Mouse (Mus musculus) hindbrain, embryonic 13.5 days (tissue): ENCODE results near the gene Lmx1a. TPM values are rescaled to one million over a fixed set of nuclear protein-coding genes. Genes with fewer than 3 reads are reported as not detected.
A peak's percentile ranks its signal among the peaks of the same experiment; 100 is the strongest.

Source experiments
- ATAC-seq: fragments of 200-750 bp; cut with Nextera tagmentation; 2 replicates; pipeline ENCODE4 v1.8.0; 2017; ENCODE audit warnings: moderate TSS enrichment; ENCODE audit not compliant: low FRiP score
- H3K27ac ChIP-seq: fragments of 300-500 bp; sonication (generic); 2 replicates; pipeline ENCODE4 v1.5.1; 2015; ENCODE audit warnings: inconsistent platforms, mild to moderate bottlenecking, moderate library complexity
- H3K27me3 ChIP-seq: fragments of 300-500 bp; sonication (generic); 2 replicates; pipeline ENCODE4 v1.6.1; 2015; ENCODE audit warnings: mild to moderate bottlenecking, inconsistent platforms
- H3K36me3 ChIP-seq: fragments of 300-500 bp; sonication (generic); 2 replicates; pipeline ENCODE4 v1.6.1; 2015; ENCODE audit warnings: mild to moderate bottlenecking, inconsistent platforms
- H3K4me1 ChIP-seq: fragments of 300-500 bp; sonication (generic); replicated peaks from 2 replicates; pipeline ENCODE4 v1.6.1; 2015; ENCODE audit warnings: inconsistent platforms
- H3K4me2 ChIP-seq: fragments of 300-500 bp; sonication (generic); 2 replicates; pipeline ENCODE4 v1.6.1; 2015; ENCODE audit warnings: inconsistent platforms, mild to moderate bottlenecking, moderate library complexity
- H3K4me3 ChIP-seq: fragments of 300-500 bp; sonication (generic); 2 replicates; pipeline ENCODE4 v1.5.1; 2015; ENCODE audit warnings: mild to moderate bottlenecking, inconsistent platforms
- H3K9ac ChIP-seq: fragments of 300-500 bp; sonication (generic); 2 replicates; pipeline ENCODE4 v1.6.1; 2015; ENCODE audit warnings: mild to moderate bottlenecking, inconsistent platforms
- H3K9me3 ChIP-seq: fragments of 300-500 bp; sonication (generic); 2 replicates; pipeline ENCODE4 v1.6.1; 2016; ENCODE audit warnings: inconsistent platforms
- WGBS: fragments of 180-500 bp; shearing (Covaris S2); methylation state at CpG from one replicate; pipeline ENCODE4 v1.1.7; 2015; 5-methylcytosine and 5-hydroxymethylcytosine counted together
- polyA plus RNA-seq: library from polyadenylated mRNA; unstranded; fragments of >200 nt; fragmentation: Nextera tagmentation; extraction: Ambion mirVana; gene quantifications from 2 replicates; pipeline ENCODE4 v1.2.1, GENCODE M21; 2015

The Lmx1a gene
- polyA plus RNA-seq, 1 experiment from 2014 or later = 10.1 TPM

GRCm38 (mm10) chr1:167699706-167700105, 10.7 kb downstream of the Lmx1a start:
- no peak for ATAC-seq
- WGBS = 64% methylated on average over 6 of the region's 6 CpGs

GRCm38 (mm10) chr1:167700221-167700620, 11.2 kb downstream of the Lmx1a start:
- no peak for ATAC-seq
- no peaks in the 10 kb centered on the region for H3K36me3 ChIP-seq
- no peaks in the 10 kb centered on the region for H3K9me3 ChIP-seq
- H3K27ac ChIP-seq = no peak overlapping the region
- H3K4me2 ChIP-seq = no peak overlapping the region
- no peaks in the 10 kb centered on the region for H3K4me1 ChIP-seq
- WGBS = 22% methylated on average over 7 of the region's 7 CpGs
- no peak overlapping the region for H3K9ac ChIP-seq
- peaks cover 57% of the 10 kb centered on the region for H3K27me3 ChIP-seq
- H3K4me3 ChIP-seq = no peak overlapping the region

More at GRCm38 (mm10) chr1:167699706-167700105, 10.7 kb downstream of the Lmx1a start:
- no peaks in the 10 kb centered on the region for H3K4me1 ChIP-seq
- no peak overlapping the region for H3K4me2 ChIP-seq
- H3K4me3 ChIP-seq = no peak overlapping the region
- no peak overlapping the region for H3K27ac ChIP-seq
- H3K36me3 ChIP-seq = no peaks in the 10 kb centered on the region
- H3K9me3 ChIP-seq = no peaks in the 10 kb centered on the region
- no peak overlapping the region for H3K9ac ChIP-seq
- H3K27me3 ChIP-seq = peaks cover 62% of the 10 kb centered on the region

GRCm38 (mm10) chr1:167705527-167705926, 16.5 kb downstream of the Lmx1a start:
- Histone ChIP-seq H3K36me3 (no peaks in the 10 kb centered on the region), H3K4me1 (no peaks in the 10 kb centered on the region), H3K9ac (no peak overlapping the region), H3K27me3 (peaks cover 13% of the 10 kb centered on the region), H3K4me2 (no peak overlapping the region), H3K27ac (no peak overlapping the region), H3K4me3 (no peak overlapping the region), H3K9me3 (no peaks in the 10 kb centered on the region)
- 82% methylated on average over 7 of the region's 7 CpGs for WGBS
- ATAC-seq = no peak

- H3K4me3 ChIP-seq = no peak overlapping the region
- no peaks in the 10 kb centered on the region for H3K9me3 ChIP-seq
- ATAC-seq = no peak
- 57% methylated on average over 5 of the region's 5 CpGs for WGBS
- H3K9ac ChIP-seq = no peak overlapping the region
- H3K4me2 ChIP-seq = no peak overlapping the region
- no peaks in the 10 kb centered on the region for H3K4me1 ChIP-seq
- no peaks in the 10 kb centered on the region for H3K36me3 ChIP-seq
- H3K27me3 ChIP-seq = 0 out of 2 replicates have a peak, but pooled peaks cover 4% of the 10 kb centered on the region
- no peak overlapping the region for H3K27ac ChIP-seq
These were observed 19.7 kb downstream of the Lmx1a start for GRCm38 (mm10) chr1:167708761-167709160.

GRCm38 (mm10) chr1:167715730-167716341, 26.8 kb downstream of the Lmx1a start:
- H3K27me3 ChIP-seq = 0 out of 2 replicates have a peak, but pooled peaks cover 4% of the 10 kb centered on the region
- 20% methylated on average over 6 of the region's 6 CpGs for WGBS
- H3K27ac ChIP-seq = peak overlapping the region; percentile 31; the same call in 1 of the 2 replicates
- H3K4me1 ChIP-seq = peaks cover 20% of the 10 kb centered on the region
- H3K4me2 ChIP-seq = no peak overlapping the region
- no peak overlapping the region for H3K9ac ChIP-seq
- H3K36me3 ChIP-seq = no peaks in the 10 kb centered on the region
- peak; percentile 82 for ATAC-seq
- H3K9me3 ChIP-seq = no peaks in the 10 kb centered on the region
- no peak overlapping the region for H3K4me3 ChIP-seq

GRCm38 (mm10) chr1:167734471-167734870, 45.4 kb downstream of the Lmx1a start:
- ATAC-seq = no peak
- Histone ChIP-seq H3K9me3 (no peaks in the 10 kb centered on the region), H3K4me2 (no peak overlapping the region), H3K27ac (no peak overlapping the region), H3K36me3 (no peaks in the 10 kb centered on the region), H3K4me1 (peaks cover 20% of the 10 kb centered on the region; the same call in 1 of the 2 replicates), H3K9ac (no peak overlapping the region), H3K27me3 (peaks cover 18% of the 10 kb centered on the region; the same call in 1 of the 2 replicates), H3K4me3 (no peak overlapping the region)
- WGBS = 8% methylated on average over 6 of the region's 6 CpGs

- ATAC-seq = no peak
These were observed 47.8 kb downstream of the Lmx1a start for GRCm38 (mm10) chr1:167736793-167737192.

GRCm38 (mm10) chr1:167739286-167739685, 50.2 kb downstream of the Lmx1a start:
- Histone ChIP-seq H3K27me3 (peaks cover 3% of the 10 kb centered on the region; the same call in 1 of the 2 replicates), H3K9ac (no peak overlapping the region), H3K36me3 (no peaks in the 10 kb centered on the region), H3K4me3 (no peak overlapping the region), H3K27ac (no peak overlapping the region), H3K4me2 (no peak overlapping the region), H3K4me1 (0 out of 2 replicates have a peak, but pooled peaks cover 5% of the 10 kb centered on the region), H3K9me3 (no peaks in the 10 kb centered on the region)
- ATAC-seq = no peak
- WGBS = 88% methylated on average over 7 of the region's 7 CpGs

More at GRCm38 (mm10) chr1:167736793-167737192, 47.8 kb downstream of the Lmx1a start:
- Histone ChIP-seq H3K4me2 (no peak overlapping the region), H3K9me3 (no peaks in the 10 kb centered on the region), H3K27me3 (peaks cover 9% of the 10 kb centered on the region; the same call in 1 of the 2 replicates), H3K4me3 (no peak overlapping the region), H3K27ac (no peak overlapping the region), H3K36me3 (no peaks in the 10 kb centered on the region), H3K4me1 (peaks cover 20% of the 10 kb centered on the region; the same call in 1 of the 2 replicates), H3K9ac (no peak overlapping the region)
- WGBS = 89% methylated on average over 3 of the region's 3 CpGs

GRCm38 (mm10) chr1:167746676-167747075, 57.6 kb downstream of the Lmx1a start:
- Histone ChIP-seq H3K4me2 (no peak overlapping the region), H3K4me3 (no peak overlapping the region), H3K9me3 (no peaks in the 10 kb centered on the region), H3K27me3 (peaks cover 18% of the 10 kb centered on the region), H3K36me3 (no peaks in the 10 kb centered on the region), H3K27ac (no peak overlapping the region), H3K4me1 (no peaks in the 10 kb centered on the region), H3K9ac (no peak overlapping the region)
- 54% methylated on average over 6 of the region's 6 CpGs for WGBS
- no peak for ATAC-seq

GRCm38 (mm10) chr1:167752661-167753060, 63.6 kb downstream of the Lmx1a start:
- Histone ChIP-seq H3K9me3 (no peaks in the 10 kb centered on the region), H3K27me3 (peaks cover 68% of the 10 kb centered on the region), H3K27ac (no peak overlapping the region), H3K4me1 (peaks cover 17% of the 10 kb centered on the region), H3K4me3 (no peak overlapping the region), H3K9ac (no peak overlapping the region), H3K36me3 (no peaks in the 10 kb centered on the region), H3K4me2 (no peak overlapping the region)
- ATAC-seq = no peak
- WGBS = 77% methylated on average over 5 of the region's 5 CpGs

- Histone ChIP-seq H3K4me1 (peaks cover 31% of the 10 kb centered on the region), H3K4me2 (no peak overlapping the region), H3K9me3 (no peaks in the 10 kb centered on the region), H3K4me3 (no peak overlapping the region), H3K9ac (no peak overlapping the region), H3K27me3 (peaks cover 70% of the 10 kb centered on the region), H3K36me3 (no peaks in the 10 kb centered on the region), H3K27ac (no peak overlapping the region)
- 72% methylated on average over 4 of the region's 4 CpGs for WGBS
- no peak for ATAC-seq
These were observed 65.0 kb downstream of the Lmx1a start for GRCm38 (mm10) chr1:167754085-167754484.

- Histone ChIP-seq H3K36me3 (no peaks in the 10 kb centered on the region), H3K4me2 (no peak overlapping the region), H3K27me3 (peaks cover 72% of the 10 kb centered on the region), H3K4me3 (no peak overlapping the region), H3K27ac (no peak overlapping the region), H3K9me3 (no peaks in the 10 kb centered on the region), H3K9ac (no peak overlapping the region), H3K4me1 (peaks cover 34% of the 10 kb centered on the region)
- WGBS = 15% methylated on average over 14 of the region's 14 CpGs
- 0 out of 2 replicates have a peak, but pooled peaks have one; percentile 43 for ATAC-seq
These were observed 65.8 kb downstream of the Lmx1a start for GRCm38 (mm10) chr1:167754636-167755522.
